Mouse (Mus musculus) right cerebral cortex, postnatal 4 days (tissue): ENCODE measurements at regions not wholly inside any gene's neighbourhood (a gene's known extent, or its start where the extent isn't known, plus 50 kb on each side); places are given as distances from the start of the nearest gene placed in this dataset.

ENCODE experiments used
- DNase-seq: peaks from one replicate; pipeline ENCODE4 v3.0.0-alpha.2; 2022

DNA sequence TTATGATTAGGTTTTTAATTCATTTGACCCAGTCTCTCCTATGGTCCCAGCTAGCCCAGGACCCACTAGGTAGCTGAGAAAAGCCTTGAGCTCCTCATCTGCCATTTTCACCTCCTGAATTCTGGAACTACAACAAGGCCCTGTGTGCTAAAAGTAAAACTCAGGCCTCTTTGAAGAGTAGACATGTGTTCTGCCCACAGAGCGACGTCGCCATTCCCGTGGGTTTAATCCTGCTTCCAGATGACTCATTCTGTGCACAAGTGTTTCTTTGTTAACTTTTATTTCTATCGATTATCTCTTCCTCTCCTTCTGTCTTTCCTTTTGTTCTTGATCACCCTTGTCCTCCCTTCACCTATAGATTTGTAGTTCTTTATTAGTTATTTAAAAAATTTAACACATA is 1046.7 kb upstream of the Apob start:
- DNase-seq = no peak

DNA sequence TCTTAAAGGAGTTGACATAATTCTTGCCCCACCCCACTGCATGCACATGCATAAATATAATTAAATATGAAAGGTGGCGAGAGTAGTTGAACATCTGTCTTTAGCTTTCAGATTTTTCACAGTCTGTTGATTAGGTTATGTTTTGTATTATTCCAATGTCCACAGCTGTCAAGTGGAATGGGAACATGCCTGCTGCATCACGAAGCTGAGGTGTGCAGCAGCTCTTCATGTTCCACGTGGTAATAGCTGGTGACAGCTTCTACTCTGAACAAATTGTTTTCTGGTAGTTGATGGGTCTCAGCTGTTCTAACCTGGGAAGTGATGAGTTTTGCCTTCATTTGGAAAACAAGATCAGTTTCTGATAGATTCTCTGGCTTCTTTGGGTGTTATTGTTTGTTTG is 1020.8 kb upstream of the Apob start:
- no peak for DNase-seq

DNA sequence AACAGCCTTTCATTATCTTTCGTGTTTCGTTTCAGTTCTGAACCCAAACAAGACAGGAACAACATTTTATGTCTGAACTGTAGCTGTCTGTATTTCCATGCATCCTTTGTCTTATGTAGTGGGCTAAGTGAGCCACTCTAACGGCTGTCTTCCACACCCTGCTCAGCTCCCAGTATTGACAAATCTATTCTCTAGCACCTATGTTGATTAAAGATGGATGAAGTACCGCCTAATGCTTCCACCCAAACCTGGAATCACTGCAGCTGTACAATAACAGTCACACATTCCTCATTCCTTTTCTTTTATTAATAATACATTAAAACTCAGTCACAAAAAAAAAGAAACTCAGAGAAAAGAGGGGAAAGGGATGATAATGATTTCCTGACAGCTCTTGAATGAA is 992.8 kb upstream of the Apob start:
- DNase-seq = no peak

DNA sequence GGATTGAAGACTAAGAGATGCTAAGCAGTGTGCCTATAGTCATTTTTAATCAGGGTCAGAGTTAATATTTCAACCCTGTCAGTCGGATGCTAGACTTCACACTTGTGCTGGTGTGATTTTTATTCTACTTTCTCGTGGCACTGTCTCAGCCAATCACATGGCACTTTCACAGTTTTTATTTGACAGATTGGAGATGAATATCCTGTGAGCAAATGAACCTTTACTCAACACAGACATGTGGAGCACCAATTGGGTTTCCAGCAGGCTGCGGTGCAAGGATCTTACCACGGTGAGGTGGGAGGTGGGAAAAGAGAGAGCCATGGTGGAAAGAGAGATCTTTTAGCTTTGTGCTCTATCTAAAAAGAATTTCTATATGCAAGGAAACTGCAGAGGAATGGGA is 949.0 kb upstream of the Apob start:
- DNase-seq = no peak

DNA sequence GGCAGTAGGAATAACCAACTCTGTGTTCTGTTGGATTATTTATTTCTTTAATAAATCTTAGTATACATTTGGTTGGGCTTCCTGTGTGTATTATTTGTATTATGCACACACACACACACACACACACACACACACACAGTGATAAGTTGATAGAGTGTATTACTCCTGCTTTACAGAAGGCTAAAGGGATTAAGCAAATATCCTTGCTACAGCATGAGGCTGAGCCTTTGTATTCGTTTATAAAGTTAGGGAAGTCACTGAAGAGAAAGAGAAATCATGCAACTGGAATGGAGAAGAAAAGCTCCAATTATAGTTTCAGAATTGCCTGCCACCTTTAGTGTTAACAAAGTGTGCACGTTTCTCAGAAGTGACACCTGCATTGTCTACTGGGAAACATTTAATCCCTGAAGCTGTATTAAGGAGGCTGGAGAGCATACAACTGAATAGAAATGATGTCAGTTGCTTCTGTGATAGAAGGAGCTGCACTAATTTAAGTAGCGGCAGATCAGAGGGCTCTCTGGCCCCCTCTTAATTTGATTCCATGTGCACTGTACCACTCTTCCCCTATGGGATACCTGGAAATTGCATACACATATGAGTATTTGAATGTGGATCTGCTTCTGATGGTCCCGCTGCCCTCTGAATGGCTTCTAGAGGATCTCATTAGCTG is 947.9 kb upstream of the Apob start:
- DNase-seq = no peak

DNA sequence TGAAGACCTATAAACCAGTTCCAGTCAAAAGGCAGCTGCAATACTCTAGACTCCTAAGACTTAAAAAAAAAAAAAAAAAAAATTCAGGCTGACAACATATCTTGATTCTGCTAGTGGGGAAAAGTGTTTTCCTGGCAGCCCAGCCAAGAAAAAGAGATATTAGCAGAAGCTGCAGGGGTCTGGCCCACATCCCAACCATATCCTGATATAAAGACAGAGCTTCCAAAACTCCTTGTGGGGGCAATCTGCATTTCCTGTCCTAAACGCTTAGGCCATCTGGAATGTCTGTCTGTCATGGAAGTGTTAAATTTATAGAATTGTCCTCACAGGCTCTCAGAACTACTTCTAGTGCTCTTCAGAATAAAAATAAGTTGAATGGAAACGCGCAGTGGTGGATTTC is 926.7 kb upstream of the Apob start:
- peak; percentile 38 for DNase-seq

DNA sequence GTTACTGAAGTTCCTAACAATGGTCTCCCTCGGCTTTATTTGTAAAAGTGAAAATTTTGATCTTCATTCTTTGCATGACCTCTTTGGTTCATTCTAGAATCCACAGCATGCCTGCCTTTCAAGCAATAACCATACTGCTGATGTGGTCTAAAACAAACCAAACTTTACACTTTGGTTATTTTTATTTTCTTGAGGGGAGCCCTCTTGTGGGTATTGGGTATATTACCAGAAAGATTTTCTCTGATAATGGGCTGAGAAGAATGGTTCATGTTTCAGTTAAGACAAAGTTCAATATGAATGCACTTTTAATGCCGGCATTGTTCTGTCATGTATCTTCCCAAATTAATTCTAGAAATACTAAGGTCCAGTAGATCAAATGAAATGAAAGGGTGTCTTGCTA is 922.9 kb upstream of the Apob start:
- no peak for DNase-seq

DNA sequence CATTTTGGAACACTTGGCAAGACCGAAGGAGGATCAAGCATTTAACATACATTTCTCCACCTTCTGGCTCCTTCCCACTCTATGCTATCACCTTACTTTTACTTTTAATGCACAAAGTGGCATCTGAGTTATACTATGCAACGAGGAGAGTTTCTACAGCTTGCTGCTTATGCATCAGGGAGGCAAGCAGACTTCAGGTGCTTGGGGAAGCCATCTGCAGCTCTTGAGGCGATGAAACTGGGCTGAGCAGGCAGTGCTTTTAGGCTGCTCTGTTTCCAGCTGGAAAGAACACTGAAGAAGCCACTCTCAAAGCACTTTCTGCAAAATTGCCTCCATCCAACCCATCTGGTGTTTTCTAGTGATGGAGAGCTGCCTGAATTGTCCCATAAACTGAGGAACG is 882.9 kb upstream of the Apob start:
- DNase-seq = peak; percentile 3

DNA sequence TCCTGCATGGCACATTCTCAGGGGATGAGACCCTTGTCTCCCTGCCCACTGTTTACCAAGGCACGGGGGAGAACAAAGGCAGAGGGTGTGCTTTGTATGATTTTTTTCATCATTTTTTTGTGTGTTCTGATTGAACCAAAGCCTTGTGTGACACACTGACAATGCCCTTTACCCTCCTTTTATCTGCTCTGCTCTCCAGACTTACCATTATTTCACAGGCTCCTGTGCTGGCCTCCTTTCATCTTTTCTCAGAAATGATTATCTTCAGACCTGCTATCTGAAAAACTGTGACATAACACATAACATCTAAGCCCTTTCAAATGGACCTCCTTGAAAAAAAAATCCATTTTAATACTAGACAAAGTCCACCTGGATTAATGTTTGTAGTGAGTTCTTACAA is 882.0 kb upstream of the Apob start:
- no peak for DNase-seq

DNA sequence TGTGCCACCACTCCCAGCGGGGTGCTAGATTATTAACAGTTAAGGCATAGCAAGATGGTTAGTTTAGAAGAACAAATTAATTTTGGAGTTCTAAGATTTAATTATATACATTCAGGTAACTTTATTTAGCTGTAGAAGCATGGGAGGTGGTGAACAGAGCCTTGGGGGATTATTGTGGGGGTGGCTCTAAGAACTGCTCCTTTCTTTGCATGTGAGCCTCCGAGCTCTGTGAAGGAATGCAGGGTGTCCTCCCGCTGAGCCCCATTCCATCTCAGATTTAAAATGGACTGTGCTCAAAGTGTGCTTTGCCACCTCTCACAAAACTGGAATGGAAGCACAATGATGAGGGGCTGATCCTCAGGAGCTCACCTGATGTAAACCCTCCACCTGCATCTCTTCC is 881.2 kb upstream of the Apob start:
- no peak for DNase-seq

DNA sequence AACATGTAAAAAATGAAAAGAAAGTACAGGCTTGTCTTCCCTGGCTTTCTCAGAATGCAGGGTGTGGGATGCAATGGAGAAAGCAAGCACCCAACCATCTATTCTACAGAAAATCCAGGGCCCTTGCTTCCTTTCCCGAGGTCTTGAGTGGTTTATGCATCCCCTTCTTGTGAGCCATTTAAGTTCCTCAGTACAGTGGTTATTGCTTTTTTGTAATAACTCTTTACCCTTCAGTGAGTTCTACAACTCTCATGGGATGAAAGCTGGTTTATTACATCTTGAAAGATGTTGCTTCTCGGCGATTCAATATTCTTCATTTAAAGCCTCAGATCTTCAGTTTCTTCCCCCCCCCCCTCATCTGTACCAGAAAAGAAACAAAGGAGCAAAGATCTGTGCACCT is 838.4 kb upstream of the Apob start:
- no peak for DNase-seq
